ENCODE assay signal across 8 mouse cellular contexts in genomic region chr15:103366376-103367149, GRCm38 (mm10). TPM values are rescaled to one million over a fixed set of nuclear protein-coding genes. Genes with fewer than 3 reads are reported as not detected.
DNase-seq lines count a peak whose midpoint lies in the region; ATAC-seq and TF ChIP-seq lines count a peak whose summit lies in the region.

Gene Itga5 (minus strand): TSS chr15:103366763.

- WGBS in forebrain, postnatal 0 days, result 1% methylated on average over 47 of the region's 51 CpGs
- WGBS in hindbrain, embryonic 11.5 days, result under 1% methylated on average over 37 of the region's 51 CpGs
- 1% methylated on average over 49 of the region's 51 CpGs for WGBS in limb, embryonic 15.5 days
- under 1% methylated on average over 49 of the region's 51 CpGs for WGBS in midbrain, embryonic 15.5 days

- H3K36me3 ChIP-seq in forebrain, postnatal 0 days (ENCODE audit: insufficient read depth), result no peaks in the 10 kb centered on the region
- no peaks in the 10 kb centered on the region for H3K36me3 ChIP-seq in hindbrain, embryonic 11.5 days (ENCODE audit: control insufficient read depth, insufficient read depth, low read length)
- H3K36me3 ChIP-seq in limb, embryonic 15.5 days, result no peaks in the 10 kb centered on the region
- no peaks in the 10 kb centered on the region for H3K36me3 ChIP-seq in midbrain, embryonic 15.5 days (replicated peaks)

- no peaks in the 10 kb centered on the region for H3K9me3 ChIP-seq in forebrain, postnatal 0 days (ENCODE audit: low read length)
- H3K9me3 ChIP-seq in hindbrain, embryonic 11.5 days (ENCODE audit: control insufficient read depth, low read length), result no peaks in the 10 kb centered on the region
- H3K9me3 ChIP-seq in limb, embryonic 15.5 days, result no peaks in the 10 kb centered on the region
- no peaks in the 10 kb centered on the region for H3K9me3 ChIP-seq in midbrain, embryonic 15.5 days

- 0 out of 2 replicates have a peak, but pooled peaks cover 4% of the 10 kb centered on the region for H3K27me3 ChIP-seq in forebrain, postnatal 0 days (ENCODE audit: insufficient read depth, low read length)
- peaks cover 2% of the 10 kb centered on the region; the same call in 1 of the 2 replicates for H3K27me3 ChIP-seq in hindbrain, embryonic 11.5 days (ENCODE audit: control insufficient read depth, insufficient read depth, low read length)
- no peaks in the 10 kb centered on the region for H3K27me3 ChIP-seq in limb, embryonic 15.5 days
- peaks cover 12% of the 10 kb centered on the region; the same call in 1 of the 2 replicates for H3K27me3 ChIP-seq in midbrain, embryonic 15.5 days (replicated peaks)

- peak within 1 kb of the TSS; percentile 50 for H3K9ac ChIP-seq in forebrain, postnatal 0 days
- H3K9ac ChIP-seq in hindbrain, embryonic 11.5 days (ENCODE audit: low read depth, low read length), result peak within 1 kb of the TSS; percentile 83
- H3K9ac ChIP-seq in limb, embryonic 15.5 days, result peak within 1 kb of the TSS; percentile 97
- peak within 1 kb of the TSS; percentile 51 for H3K9ac ChIP-seq in midbrain, embryonic 15.5 days

- peak; percentile 59; the same call in 1 of the 2 replicates for ATAC-seq in forebrain, postnatal 0 days
- peak; percentile 82 for ATAC-seq in hindbrain, embryonic 11.5 days (ENCODE audit: low FRiP score)
- ATAC-seq in limb, embryonic 15.5 days (ENCODE audit: insufficient number of reproducible peaks, low FRiP score, low TSS enrichment, low read depth), result peak; percentile 72
- peak; percentile 55 for ATAC-seq in midbrain, embryonic 15.5 days (replicated peaks)

- no peak within 1 kb of the TSS for H3K27ac ChIP-seq in forebrain, postnatal 0 days (ENCODE audit: low read depth, low read length)
- peak within 1 kb of the TSS; percentile 30; the same call in 1 of the 2 replicates for H3K27ac ChIP-seq in hindbrain, embryonic 11.5 days (ENCODE audit: low read depth, low read length)
- peak within 1 kb of the TSS; percentile 95 for H3K27ac ChIP-seq in limb, embryonic 15.5 days
- H3K27ac ChIP-seq in midbrain, embryonic 15.5 days, result no peak within 1 kb of the TSS

- TF ChIP-seq CTCF in forebrain, postnatal 0 days (IDR thresholded peaks at IDR 0.05; ENCODE audit: low read depth), result no peak

- H3K4me1 ChIP-seq in forebrain, postnatal 0 days (ENCODE audit: insufficient read depth), result peaks cover 11% of the 10 kb centered on the region
- H3K4me1 ChIP-seq in hindbrain, embryonic 11.5 days (replicated peaks; ENCODE audit: control insufficient read depth, insufficient read depth, low read length), result no peaks in the 10 kb centered on the region
- H3K4me1 ChIP-seq in limb, embryonic 15.5 days, result peaks cover 41% of the 10 kb centered on the region
- peaks cover 17% of the 10 kb centered on the region for H3K4me1 ChIP-seq in midbrain, embryonic 15.5 days

- peak within 1 kb of the TSS; percentile 43 for H3K4me3 ChIP-seq in forebrain, postnatal 0 days (ENCODE audit: low read depth, low read length)
- peak within 1 kb of the TSS; percentile 70 for H3K4me3 ChIP-seq in hindbrain, embryonic 11.5 days (ENCODE audit: low read depth, low read length)
- H3K4me3 ChIP-seq in limb, embryonic 15.5 days, result peak within 1 kb of the TSS; percentile 96
- peak within 1 kb of the TSS; percentile 44 for H3K4me3 ChIP-seq in midbrain, embryonic 15.5 days

- DNase-seq in CD4-positive, CD25-positive, alpha-beta regulatory T cell, adult 2 months (ENCODE audit: low read depth, low spot score), result peak; percentile 51
- peak; percentile 91 to 97 for DNase-seq in adrenal gland, adult (ENCODE audit: inconsistent age in 2 of 2, low spot score in 1 of 2)
- peak; percentile 26 for DNase-seq in forebrain, postnatal 0 days
- DNase-seq in hindbrain, embryonic 11.5 days (ENCODE audit: low spot score), result peak; percentile 63
- peak; percentile 54 for DNase-seq in testis, postnatal 14 days (ENCODE audit: low spot score)
- DNase-seq in c-Kit-positive CD71-positive TER-119-positive erythroid progenitor cells, embryonic 14.5 days (ENCODE audit: low spot score), result no peak

- H3K4me2 ChIP-seq in forebrain, postnatal 0 days (ENCODE audit: low read depth), result peak within 1 kb of the TSS; percentile 97
- peak within 1 kb of the TSS; percentile 98 for H3K4me2 ChIP-seq in hindbrain, embryonic 11.5 days (replicated peaks; ENCODE audit: low read depth, low read length)
- peak within 1 kb of the TSS; percentile 56 for H3K4me2 ChIP-seq in limb, embryonic 15.5 days
- H3K4me2 ChIP-seq in midbrain, embryonic 15.5 days, result peak within 1 kb of the TSS; percentile 94

RNA-seq across cellular contexts. Expression of gene Itga5, which starts in this region (rescaled TPM):
- 2.2 and 3.2 TPM in 2 replicates for total RNA-seq in forebrain, postnatal 0 days (2014; rRNA removed)
- 2.9 and 3.5 TPM in 2 replicates for polyA plus RNA-seq in forebrain, postnatal 0 days (2015; fragmentation: Nextera tagmentation; extraction: Ambion mirVana)
- 16.4 and 20.0 TPM in 2 replicates for polyA plus RNA-seq in hindbrain, embryonic 11.5 days (2014; fragmentation: Nextera tagmentation; extraction: Ambion mirVana)
- polyA plus RNA-seq in limb, embryonic 15.5 days (2015; fragmentation: Nextera tagmentation; extraction: Ambion mirVana), result 62.0 and 64.9 TPM in 2 replicates
- polyA plus RNA-seq in midbrain, embryonic 15.5 days (2015; fragmentation: Nextera tagmentation; extraction: Ambion mirVana), result 7.3 and 8.2 TPM in 2 replicates

Comparison
In these comparisons a context has a peak if more than half of its experiments do, and no peak if none do; other contexts are left out.
1. H3K27ac ChIP-seq: peak in hindbrain, embryonic 11.5 days (single experiment) and limb, embryonic 15.5 days (single experiment); none in forebrain, postnatal 0 days (single experiment) and midbrain, embryonic 15.5 days (single experiment).
2. H3K4me3 ChIP-seq: peak in every context shown above with its lines; median percentile 96 in limb, embryonic 15.5 days; 70 in hindbrain, embryonic 11.5 days; 44 in midbrain, embryonic 15.5 days; 43 in forebrain, postnatal 0 days.
3. Peak in every context shown above with its lines, with median percentiles within 50 percentile points of each other: ATAC-seq, H3K4me2 ChIP-seq and H3K9ac ChIP-seq.